Mouse (Mus musculus) urinary bladder, postnatal 36 days (tissue): Measurements from ENCODE around the gene Mtm1.
"Not testable (repeated sequence)": the region's sequence is repeated elsewhere in the genome, so short reads cannot be mapped to it uniquely, and the experiment has no call there.

Experiments
- DNase-seq, 2 experiments: peaks; one replicate each; pipeline ENCODE4 v3.0.0; 2022; ENCODE audit warnings: low spot score in 2 of 2, mixed read lengths in 1 of 2

Mtm1 gene

DNA sequence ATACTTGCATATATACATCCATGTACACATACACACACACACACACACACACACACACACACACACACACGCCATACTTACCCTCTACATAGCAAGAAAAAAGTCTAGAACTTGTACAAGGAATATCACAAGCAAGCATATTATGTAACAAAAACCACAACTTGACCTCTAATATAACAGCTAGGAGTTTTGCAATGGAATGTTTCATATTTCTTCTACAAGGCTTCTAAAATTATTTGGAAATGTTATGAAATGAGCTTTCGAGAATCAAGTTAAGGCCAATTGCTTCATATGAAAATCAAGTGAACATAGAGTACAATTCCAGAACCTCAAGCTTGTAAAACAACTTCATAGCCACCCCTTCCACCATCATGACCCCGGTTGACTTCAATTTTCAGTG, 74.9 kb downstream of the Mtm1 start:
- DNase-seq, result no peak

DNA sequence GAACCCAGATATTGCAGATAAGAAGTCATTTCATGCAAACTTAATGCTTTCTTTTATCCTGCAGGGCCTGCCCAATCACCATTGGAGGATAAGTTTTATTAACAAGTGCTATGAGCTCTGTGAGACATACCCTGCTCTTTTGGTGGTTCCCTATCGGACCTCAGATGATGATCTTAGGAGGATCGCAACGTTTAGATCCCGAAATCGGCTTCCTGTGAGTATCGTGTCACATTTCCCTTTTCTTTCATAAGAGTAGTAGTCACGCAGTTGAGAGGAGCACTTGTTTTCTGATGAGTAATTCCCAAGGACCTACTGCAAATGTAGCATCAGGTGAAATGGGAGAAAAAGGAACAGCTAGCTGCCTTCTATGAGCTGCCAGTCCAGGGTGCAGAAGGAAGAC, 76.5 kb downstream of the Mtm1 start:
- DNase-seq, result no peak

DNA sequence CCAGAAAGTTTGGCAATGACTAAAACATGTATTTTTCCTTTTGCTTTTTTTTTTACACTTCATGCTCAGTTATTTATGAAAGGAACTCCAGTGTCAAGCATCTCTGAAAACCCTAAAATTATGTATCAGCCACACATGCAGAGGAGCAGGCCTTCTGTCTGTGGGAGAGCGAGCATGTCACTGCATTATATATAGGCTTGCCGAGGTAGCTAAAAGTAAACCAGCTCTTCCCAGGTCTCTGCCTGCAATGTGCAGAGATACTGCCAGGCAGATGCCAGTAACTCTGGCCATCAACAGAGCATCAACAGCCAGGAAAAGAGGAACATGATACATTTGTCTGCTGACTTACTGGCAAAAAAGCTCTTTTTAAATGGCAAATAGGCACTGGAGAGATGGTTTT, 83.6 kb downstream of the Mtm1 start:
- no peak for DNase-seq

DNA sequence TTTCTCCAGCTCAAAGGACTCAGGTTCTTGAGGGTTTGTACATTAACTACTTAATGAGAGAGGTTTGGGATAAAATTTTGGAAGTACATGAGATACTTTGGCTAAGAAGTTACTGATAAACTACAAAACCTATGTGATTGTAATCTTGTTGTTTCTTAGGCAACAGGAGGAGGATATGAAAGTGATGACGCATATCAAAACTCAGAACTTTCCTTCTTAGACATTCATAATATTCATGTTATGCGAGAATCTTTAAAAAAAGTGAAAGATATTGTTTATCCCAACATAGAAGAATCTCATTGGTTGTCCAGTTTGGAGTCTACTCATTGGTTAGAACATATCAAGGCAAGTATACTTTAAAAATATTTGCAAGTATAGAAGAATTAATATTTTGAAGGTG, 85.4 kb downstream of the Mtm1 start:
- no peak for DNase-seq

DNA sequence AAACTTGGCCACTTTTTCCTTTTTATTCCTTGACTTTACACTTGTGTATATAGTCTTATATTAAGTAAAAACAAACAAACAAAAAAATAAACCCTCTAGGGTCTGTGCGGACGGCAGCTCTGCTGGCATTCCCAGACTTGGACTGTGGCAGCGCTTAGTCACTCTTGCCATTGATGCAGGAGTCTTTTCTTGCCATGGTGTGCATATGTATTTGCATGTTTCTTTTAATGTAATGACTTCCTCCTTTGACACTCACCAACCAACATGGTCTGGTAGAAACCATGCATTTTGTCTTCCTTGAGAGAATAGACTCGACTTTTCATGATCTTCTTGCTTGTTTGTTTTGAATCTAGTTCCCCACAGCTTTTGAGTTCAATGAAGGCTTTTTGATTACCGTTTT, 91.6 kb downstream of the Mtm1 start:
- DNase-seq, result no peak

DNA sequence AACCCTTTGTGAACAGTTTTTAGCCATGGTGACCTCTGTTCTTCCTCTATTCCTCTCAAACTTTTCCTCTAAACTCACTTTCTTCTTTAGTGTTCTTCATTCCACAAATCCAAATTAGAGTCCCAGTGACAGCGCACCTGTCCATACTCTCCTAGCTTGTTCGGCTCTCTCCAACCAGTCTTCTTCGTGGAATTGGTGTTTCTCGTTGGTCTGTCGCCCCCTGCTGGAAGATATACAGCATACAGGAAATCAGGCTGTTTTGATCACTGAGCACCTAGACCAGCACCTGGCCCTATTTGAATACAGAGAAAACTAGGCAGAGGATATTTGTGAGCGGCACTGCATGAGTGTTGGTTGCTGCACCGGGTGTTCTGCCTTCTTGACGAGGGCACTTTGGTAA, 100.7 kb downstream of the Mtm1 start:
- DNase-seq, result peak; percentile 3 to 38

DNA sequence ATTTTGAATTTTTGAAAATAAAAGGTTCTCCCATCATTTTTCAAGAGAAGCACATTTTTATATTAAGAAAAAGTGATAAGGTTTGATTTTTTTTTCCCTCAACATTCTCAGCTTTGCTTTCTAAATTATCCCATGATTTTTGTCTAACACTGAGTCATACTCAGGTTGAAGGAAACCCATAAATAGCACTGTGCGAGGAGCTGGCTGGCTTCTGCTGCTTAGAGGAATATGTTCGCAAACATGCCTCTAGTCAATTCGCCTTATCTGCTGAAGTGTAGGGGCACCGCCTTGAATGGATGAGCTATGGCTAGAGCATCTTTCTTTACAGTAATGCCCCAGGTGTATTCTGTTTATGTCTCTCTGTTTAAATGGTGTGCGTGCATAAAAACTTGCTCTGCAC, 103.8 kb downstream of the Mtm1 start:
- no peak for DNase-seq

DNA sequence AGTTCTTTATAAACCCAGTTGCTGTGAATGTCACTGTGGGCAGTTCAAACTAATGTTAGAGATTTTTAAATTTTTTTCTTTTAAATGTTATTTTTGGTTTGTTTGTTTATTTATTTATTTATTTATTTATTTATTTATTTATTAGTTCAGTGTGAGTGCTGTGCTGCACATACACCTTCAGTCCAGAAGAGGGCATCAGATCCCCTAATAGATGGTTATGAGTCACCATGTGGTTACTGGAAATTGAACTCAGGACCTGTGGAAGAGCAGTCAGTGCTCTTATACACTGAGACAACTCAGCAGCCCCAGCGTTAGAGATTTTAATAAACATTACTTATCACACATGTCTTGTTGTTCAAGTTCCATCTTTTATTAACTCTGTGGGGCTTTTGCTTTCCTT, 141.5 kb downstream of the Mtm1 start:
- no peak for DNase-seq

DNA sequence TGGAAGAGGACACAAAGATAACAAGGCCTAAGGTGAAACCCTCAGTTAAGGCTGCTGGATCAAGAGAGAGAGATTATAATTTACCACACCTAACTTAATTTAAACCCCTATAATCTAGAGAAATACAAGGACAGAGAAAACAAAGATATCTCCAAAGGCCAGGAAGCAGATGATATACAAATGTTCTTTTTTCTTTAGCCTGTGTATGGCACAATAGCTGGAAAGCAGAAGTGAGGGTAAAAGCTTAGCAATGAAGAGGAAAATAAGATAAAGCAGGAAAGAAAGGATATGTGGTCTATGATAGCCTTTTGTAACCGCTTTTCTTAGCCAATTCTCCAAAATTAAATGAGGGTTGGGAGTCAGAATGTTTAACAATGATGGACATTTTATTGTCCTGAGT, 144.8 kb downstream of the Mtm1 start:
- DNase-seq, result no peak

DNA sequence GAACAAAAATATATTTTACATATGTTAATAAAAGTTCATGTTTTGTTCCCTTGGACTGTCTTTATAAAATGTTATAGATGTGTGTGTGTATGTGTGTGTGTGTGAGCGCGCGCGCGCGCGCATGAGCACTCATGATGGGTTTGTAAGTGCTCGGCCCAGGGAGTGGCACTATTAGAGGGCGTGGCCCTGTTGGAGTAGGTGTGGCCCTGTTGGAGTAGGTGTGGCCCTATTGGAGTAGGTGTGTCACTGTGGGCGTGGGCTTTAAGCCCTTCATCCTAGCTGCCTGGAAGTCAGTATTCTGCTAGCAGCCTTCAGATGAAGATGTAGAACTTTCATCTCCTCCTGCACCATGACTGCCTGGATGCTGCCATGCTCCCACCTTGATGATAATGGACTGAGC, 151.2 kb downstream of the Mtm1 start:
- DNase-seq, result not testable (repeated sequence)

DNA sequence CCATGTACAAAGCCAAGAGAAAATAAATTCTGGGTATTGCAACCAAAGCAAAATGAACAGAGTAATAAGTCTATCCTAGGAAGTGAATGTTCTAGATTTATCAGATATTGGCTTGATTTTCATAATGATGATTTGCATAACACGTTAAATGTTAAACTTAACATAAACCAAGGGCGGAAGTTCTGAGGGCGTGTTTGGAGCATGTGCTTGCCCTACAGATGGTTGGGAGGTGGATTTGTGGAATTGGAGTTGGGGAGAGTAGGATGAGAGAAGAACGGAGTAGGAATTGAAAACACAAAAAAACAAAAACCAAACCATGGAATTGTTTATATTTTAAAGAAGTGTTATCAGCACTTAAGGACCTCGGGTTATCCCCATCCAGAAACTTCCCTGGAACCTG, 153.5 kb downstream of the Mtm1 start:
- no peak for DNase-seq

DNA sequence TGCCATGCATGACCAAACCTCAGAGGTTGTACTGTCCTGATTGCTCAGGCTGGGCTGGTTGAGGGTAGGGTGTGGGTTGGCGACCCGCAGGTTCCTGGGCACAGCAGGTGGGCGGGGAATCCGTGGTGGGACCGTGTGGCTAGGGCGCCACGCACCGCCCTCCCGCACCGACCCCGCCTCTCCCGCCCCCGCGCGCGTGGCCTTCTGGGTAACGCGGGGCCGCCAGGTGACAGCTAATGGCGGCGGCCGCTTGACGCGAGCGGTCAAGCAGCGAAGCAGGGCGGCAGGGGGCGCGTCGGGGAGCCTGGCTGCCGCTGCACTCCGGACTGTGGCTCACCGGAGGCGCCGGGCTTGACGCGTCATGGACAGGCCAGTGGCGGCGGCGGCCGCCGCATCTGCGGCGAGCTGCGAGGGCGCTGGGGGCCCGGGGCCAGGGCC, 154.0 kb downstream of the Mtm1 start, which contains the start of gene Mtmr1:
Mtmr1 (plus strand) TSS at position 207 of the 438 bp plus-strand sequence.
- peak; percentile 72 to 77 for DNase-seq

DNA sequence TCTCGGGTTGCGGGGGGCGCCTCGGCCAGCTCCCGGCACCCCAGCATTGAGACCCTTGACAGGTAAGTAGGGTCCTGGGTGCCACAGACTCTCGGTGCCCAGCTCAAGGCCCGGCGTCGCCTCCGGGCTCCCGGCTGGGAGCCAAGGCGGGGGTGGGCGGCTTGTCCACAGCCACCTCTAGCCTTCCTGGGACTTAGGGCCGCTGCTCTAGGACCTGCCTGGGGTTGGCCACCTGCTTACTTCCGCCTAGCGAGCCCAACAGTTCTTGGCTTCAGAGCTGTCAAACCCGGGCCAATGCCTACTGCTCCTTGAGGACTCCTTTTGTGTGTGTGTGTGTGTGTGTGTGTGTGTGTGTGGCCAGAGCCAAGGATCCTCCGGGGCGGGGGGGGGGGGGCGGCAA, 154.4 kb downstream of the Mtm1 start:
- peak; percentile 8 to 10 for DNase-seq
